Mouse (Mus musculus) C2C12 (cell line): ENCODE results near the gene Hoxa5. TPM values are rescaled to one million over a fixed set of nuclear protein-coding genes. Genes with fewer than 3 reads are reported as not detected.

Source experiments
- H3K27me3 ChIP-seq: one replicate; pipeline ENCODE4 v1.6.1; 2011; ENCODE audit not compliant: control insufficient read depth, insufficient read depth, insufficient read length
- H3K36me3 ChIP-seq: one replicate; pipeline ENCODE4 v1.6.1; 2011; ENCODE audit not compliant: control insufficient read depth, insufficient read depth
- H3K4me3 ChIP-seq: one replicate; pipeline ENCODE4 v1.5.1; 2011; ENCODE audit warnings: mild to moderate bottlenecking, control low read depth; ENCODE audit not compliant: poor library complexity, insufficient read depth, severe bottlenecking
- H3K79me2 ChIP-seq: one replicate; pipeline ENCODE4 v1.6.1; 2011; ENCODE audit not compliant: control insufficient read depth, insufficient read depth
- H3K79me3 ChIP-seq: one replicate; pipeline ENCODE4 v1.6.1; 2011; ENCODE audit warnings: low read depth, control low read depth
- H3ac ChIP-seq: one replicate; pipeline ENCODE3; 2011; ENCODE audit warnings: low read depth; ENCODE audit not compliant: control insufficient read depth, insufficient read length
- CEBPB ChIP-seq: IDR thresholded peaks from one replicate; pipeline ENCODE4 v1.6.1; 2011; ENCODE audit warnings: low read depth, mild to moderate bottlenecking, control low read depth, moderate library complexity
- CTCF ChIP-seq: IDR thresholded peaks from one replicate; pipeline ENCODE4 v1.5.1; 2011; ENCODE audit not compliant: control insufficient read depth, insufficient read depth, insufficient read length
- FOSL1 ChIP-seq: IDR thresholded peaks from one replicate; pipeline ENCODE4 v1.8.0; 2011; ENCODE audit warnings: mild to moderate bottlenecking, low read length; ENCODE audit not compliant: poor library complexity, insufficient read depth, severe bottlenecking
- MAX ChIP-seq: IDR thresholded peaks from one replicate; pipeline ENCODE4 v1.6.1; 2011; ENCODE audit warnings: mild to moderate bottlenecking, control low read depth
- MYOD1 ChIP-seq: IDR thresholded peaks from one replicate; pipeline ENCODE4 v1.6.1; 2011; ENCODE audit warnings: low read depth; ENCODE audit not compliant: control insufficient read depth, insufficient read length
- MYOG ChIP-seq: IDR thresholded peaks from one replicate; pipeline ENCODE4 v1.6.1; 2011; ENCODE audit not compliant: control insufficient read depth, insufficient read length; ENCODE audit errors: extremely low read depth
- USF1 ChIP-seq: IDR thresholded peaks from one replicate; pipeline ENCODE4 v1.6.1; 2011; ENCODE audit warnings: low read depth, mild to moderate bottlenecking, control low read depth, moderate library complexity
- polyA plus RNA-seq: library from polyadenylated mRNA; unstranded; fragments of >200 nt; fragmentation: generic; extraction: Trizol; gene quantifications from one replicate; pipeline ENCODE4 v1.2.1, GENCODE M21; 2012; ENCODE audit warnings: missing spikeins

Hoxa5 gene
- polyA plus RNA-seq, 1 experiment = 1.5 TPM

- Histone ChIP-seq H3K79me2 (peaks cover 74% of the 10 kb centered on the region), H3K27me3 (no peaks in the 10 kb centered on the region), H3K4me3 (no peak overlapping the region), H3K36me3 (no peaks in the 10 kb centered on the region), H3ac (no peak overlapping the region), H3K79me3 (peaks cover 34% of the 10 kb centered on the region)
- TF ChIP-seq CEBPB = no peak
- TF ChIP-seq MYOG = no peak
- no peak for TF ChIP-seq FOSL1
- no peak for TF ChIP-seq MYOD1
- TF ChIP-seq USF1 = no peak
- TF ChIP-seq MAX = no peak
Measured at GRCm38 (mm10) chr6:52215070-52215469, 10.7 kb upstream of the Hoxa5 start.

GRCm38 (mm10) chr6:52214271-52214670 lies 9.9 kb upstream of the Hoxa5 start:
- Histone ChIP-seq H3K79me2 (peaks cover 74% of the 10 kb centered on the region), H3K4me3 (no peak overlapping the region), H3K36me3 (no peaks in the 10 kb centered on the region), H3ac (no peak overlapping the region), H3K79me3 (peaks cover 41% of the 10 kb centered on the region), H3K27me3 (no peaks in the 10 kb centered on the region)
- TF ChIP-seq CTCF = no peak
- TF ChIP-seq MAX = no peak
- no peak for TF ChIP-seq MYOG
- TF ChIP-seq MYOD1 = no peak
- no peak for TF ChIP-seq CEBPB
- no peak for TF ChIP-seq FOSL1
- TF ChIP-seq USF1 = no peak

- peak within 1 kb of the TSS; percentile 88 for H3ac ChIP-seq
- H3K79me2 ChIP-seq = peaks cover 81% of the 10 kb centered on the region
- no peaks in the 10 kb centered on the region for H3K36me3 ChIP-seq
- H3K4me3 ChIP-seq = peak within 1 kb of the TSS; percentile 59
- TF ChIP-seq CTCF (no peak), MYOG (no peak), MAX (no peak), USF1 (peak; percentile 88), FOSL1 (no peak), MYOD1 (no peak)
- no peaks in the 10 kb centered on the region for H3K27me3 ChIP-seq
- peaks cover 46% of the 10 kb centered on the region for H3K79me3 ChIP-seq
Measured at GRCm38 (mm10) chr6:52213119-52213986, 9.0 kb upstream of the Hoxa5 start, which contains the start of the genes Hoxa3 and Gm28308. TSS of gene Hoxa3 (minus strand) at chr6:52213336. TSS of gene Gm28308 (minus strand) at chr6:52213339.

- Histone ChIP-seq H3ac (peak overlapping the region; percentile 78), H3K36me3 (no peaks in the 10 kb centered on the region), H3K79me2 (peaks cover 88% of the 10 kb centered on the region), H3K27me3 (no peaks in the 10 kb centered on the region), H3K79me3 (peaks cover 48% of the 10 kb centered on the region), H3K4me3 (peak overlapping the region; percentile 59)
- TF ChIP-seq MAX = no peak
Measured at GRCm38 (mm10) chr6:52212556-52213118, 8.2 kb upstream of the Hoxa5 start.

GRCm38 (mm10) chr6:52211961-52212360 lies 7.6 kb upstream of the Hoxa5 start:
- H3K79me3 ChIP-seq = peaks cover 48% of the 10 kb centered on the region
- H3K36me3 ChIP-seq = peaks cover 5% of the 10 kb centered on the region
- no peaks in the 10 kb centered on the region for H3K27me3 ChIP-seq
- H3ac ChIP-seq = peak overlapping the region; percentile 30
- peak overlapping the region; percentile 59 for H3K4me3 ChIP-seq
- peaks cover 92% of the 10 kb centered on the region for H3K79me2 ChIP-seq
- TF ChIP-seq CTCF (no peak), MYOG (no peak), FOSL1 (no peak)

GRCm38 (mm10) chr6:52211170-52211935 lies 7.0 kb upstream of the Hoxa5 start:
- Histone ChIP-seq H3K4me3 (peak overlapping the region; percentile 59), H3K79me2 (peaks cover 87% of the 10 kb centered on the region), H3K36me3 (peaks cover 11% of the 10 kb centered on the region), H3K79me3 (peaks cover 48% of the 10 kb centered on the region), H3K27me3 (no peaks in the 10 kb centered on the region), H3ac (peak overlapping the region; percentile 71)
- TF ChIP-seq USF1 (no peak), CTCF (peak; percentile 87)
